In the genomic region with DNA sequence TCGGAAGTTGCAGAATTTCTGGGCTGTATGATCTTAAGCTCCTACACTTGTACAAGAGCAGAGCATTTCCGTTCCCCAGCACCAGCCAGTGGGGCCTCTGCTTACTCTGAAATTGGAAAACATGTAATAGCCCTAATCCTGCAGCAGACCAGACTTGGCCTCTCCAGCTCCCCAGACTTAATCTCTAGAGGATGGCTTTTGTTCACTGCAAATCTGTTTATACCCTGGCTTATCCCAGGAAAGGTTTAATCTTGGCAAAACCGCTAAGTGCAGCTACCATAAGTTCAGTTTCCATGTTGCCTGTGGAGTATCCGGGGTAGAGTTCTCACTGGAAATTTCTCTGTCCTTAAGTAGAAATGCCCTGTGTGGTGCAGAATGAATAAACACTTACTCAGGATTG, we compare ENCODE assay signal across 24 mouse cellular contexts.
"Had no signal": no experiment of that assay in that cellular context is flagged by ENCODE, and none has a peak within 500 bp of the region (broad histone marks: within the 10 kb centered on the region; RNA-seq: fewer than 3 reads in every experiment).

No protein-coding gene starts in this region.

- H3K36me3 ChIP-seq: heart, embryonic 10.5 days; heart, embryonic 12.5 days; hindbrain, embryonic 10.5 days; hindbrain, embryonic 12.5 days; intestine, embryonic 15.5 days; limb, embryonic 10.5 days; limb, embryonic 12.5 days had no signal

- H3K9me3 ChIP-seq: heart, embryonic 10.5 days; hindbrain, embryonic 10.5 days; hindbrain, embryonic 12.5 days; intestine, embryonic 15.5 days; limb, embryonic 10.5 days; limb, embryonic 12.5 days had no signal

- ATAC-seq: hindbrain, embryonic 16.5 days; inflammation-experienced regulatory T-cells, adult 6 months; intestine, embryonic 15.5 days; intestine, postnatal 0 days had no signal

- H3K27me3 ChIP-seq: heart, embryonic 12.5 days; hindbrain, embryonic 12.5 days; intestine, embryonic 15.5 days; limb, embryonic 12.5 days had no signal

- H3K4me3 ChIP-seq: gastrocnemius, adult 2 months; heart, embryonic 10.5 days; heart, embryonic 12.5 days; hindbrain, embryonic 10.5 days; hindbrain, embryonic 12.5 days; intestine, embryonic 15.5 days; left cerebral cortex, adult 2 months; limb, embryonic 10.5 days; limb, embryonic 12.5 days had no signal

- H3K9ac ChIP-seq: heart, embryonic 12.5 days; hindbrain, embryonic 12.5 days; hindbrain, embryonic 14.5 days; intestine, embryonic 15.5 days; limb, embryonic 12.5 days had no signal

- H3K4me2 ChIP-seq: heart, embryonic 12.5 days; hindbrain, embryonic 12.5 days; hindbrain, embryonic 14.5 days; intestine, embryonic 15.5 days; limb, embryonic 12.5 days had no signal

- DNase-seq: gastrocnemius, adult 2 months; gastrocnemius, postnatal 10 days; gastrocnemius, postnatal 25 days; heart, adult 18-20 months; heart, postnatal 10 days; heart, postnatal 4 days; kidney, adult 18-20 months; kidney, adult 8-10 months; kidney, postnatal 10 days; kidney, postnatal 25 days; kidney, postnatal 4 days; liver had no signal

- H3K27ac ChIP-seq: gastrocnemius, adult 2 months; heart, embryonic 10.5 days; hindbrain, embryonic 10.5 days; hindbrain, embryonic 12.5 days; hindbrain, embryonic 14.5 days; intestine, embryonic 15.5 days; left cerebral cortex, adult 2 months; limb, embryonic 10.5 days; limb, embryonic 12.5 days had no signal

- H3K4me1 ChIP-seq: heart, embryonic 10.5 days; heart, embryonic 12.5 days; hindbrain, embryonic 10.5 days; intestine, embryonic 15.5 days; limb, embryonic 10.5 days; limb, embryonic 12.5 days had no signal
